Mouse (Mus musculus) megakaryocyte, embryonic 14.5 days (primary cell): ENCODE measurements around the gene Dkkl1.

Source experiments
- FLI1 ChIP-seq: IDR thresholded peaks from 2 replicates; pipeline ENCODE4 v1.6.1; 2012; ENCODE audit warnings: low read length, inconsistent platforms, mixed read lengths
- GATA1 ChIP-seq: IDR thresholded peaks from 3 replicates; pipeline ENCODE4 v1.6.1; 2012; ENCODE audit warnings: mixed read lengths, low read length, inconsistent platforms, borderline replicate concordance

- TF ChIP-seq FLI1 = no peak
- no peak for TF ChIP-seq GATA1
Measured at GRCm38 (mm10) chr7:45176356-45176755, 35.6 kb downstream of the Dkkl1 start.
